Mouse (Mus musculus): ENCODE data around the gene Myom1.

DNA sequence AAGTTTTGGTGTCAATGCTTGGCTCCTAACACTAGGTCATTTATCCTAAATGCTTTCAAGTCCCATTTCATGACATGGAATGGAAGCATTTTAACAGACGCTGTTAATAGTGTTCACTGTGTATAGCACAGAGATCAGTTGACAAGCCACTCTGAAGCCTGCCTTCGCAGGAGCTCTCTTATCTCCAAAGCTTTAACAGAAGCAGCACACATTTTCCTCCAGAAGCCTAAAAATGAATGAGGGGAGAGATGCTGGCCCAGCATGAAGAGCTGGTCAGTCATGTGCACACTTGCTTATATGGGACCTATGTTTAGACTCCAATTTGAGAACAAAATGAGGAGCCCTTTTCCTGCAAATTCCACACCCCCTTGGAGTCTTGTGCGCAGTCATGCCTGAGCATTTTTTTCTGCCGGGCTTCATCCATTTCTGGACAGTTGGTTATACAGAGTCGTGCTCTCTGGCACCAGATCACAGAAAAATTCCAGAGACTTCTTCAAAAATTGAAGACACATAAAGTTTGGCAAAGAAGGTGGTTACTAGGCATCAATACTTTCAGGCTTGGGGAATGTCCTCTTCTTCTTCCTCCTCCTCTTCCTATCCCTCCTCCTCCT is 165.9 kb downstream of the Myom1 start:
- no peak for TF ChIP-seq CTCF (conservative IDR thresholded peaks at IDR 0.05; ENCODE audit: low read length)
- no peak for TF ChIP-seq POU5F1 (IDR thresholded peaks at IDR 0.05; ENCODE audit: borderline replicate concordance, low read length)
- no peak for TF ChIP-seq NANOG (IDR thresholded peaks at IDR 0.05; ENCODE audit: borderline replicate concordance, low read length)
